Mouse (Mus musculus) midbrain, postnatal 0 days (tissue): ENCODE data around the gene Ubl4a. TPM values are rescaled to one million over a fixed set of nuclear protein-coding genes. Genes with fewer than 3 reads are reported as not detected.

Experiments
- ATAC-seq: fragments of 200-750 bp; cut with Nextera tagmentation; 2 replicates; pipeline ENCODE4 v1.8.0; 2017; ENCODE audit warnings: moderate number of reproducible peaks, mild to moderate bottlenecking, moderate TSS enrichment, moderate library complexity; ENCODE audit not compliant: low FRiP score
- DNase-seq: peaks from one replicate; pipeline ENCODE4 v3.0.0-alpha.2; 2015; ENCODE audit warnings: low spot score
- H3K27ac ChIP-seq: fragments of 300-500 bp; sonication (generic); 2 replicates; pipeline ENCODE4 v1.5.1; 2014; ENCODE audit warnings: low read depth, mild to moderate bottlenecking, low read length, mixed read lengths
- H3K27me3 ChIP-seq: fragments of 300-500 bp; sonication (generic); 2 replicates; pipeline ENCODE4 v1.6.1; 2014; ENCODE audit warnings: low read length, control low read depth, mixed read lengths; ENCODE audit not compliant: insufficient read depth
- H3K36me3 ChIP-seq: fragments of 300-500 bp; sonication (generic); 2 replicates; pipeline ENCODE4 v1.6.1; 2014; ENCODE audit warnings: low read length, control low read depth, mixed read lengths; ENCODE audit not compliant: insufficient read depth
- H3K4me1 ChIP-seq: fragments of 300-500 bp; sonication (generic); 2 replicates; pipeline ENCODE4 v1.6.1; 2014; ENCODE audit warnings: mild to moderate bottlenecking, control low read depth, antibody characterized with exemption, low read length, mixed read lengths; ENCODE audit not compliant: insufficient read depth
- H3K4me2 ChIP-seq: fragments of 300-500 bp; sonication (generic); 2 replicates; pipeline ENCODE4 v1.6.1; 2014; ENCODE audit warnings: low read depth, mild to moderate bottlenecking, low read length, mixed read lengths; ENCODE audit not compliant: poor library complexity, severe bottlenecking
- H3K4me3 ChIP-seq: fragments of 300-500 bp; sonication (generic); 2 replicates; pipeline ENCODE4 v1.5.1; 2014; ENCODE audit warnings: low read depth, mild to moderate bottlenecking, low read length, moderate library complexity
- H3K9ac ChIP-seq: fragments of 300-500 bp; sonication (generic); replicated peaks from 2 replicates; pipeline ENCODE4 v1.6.1; 2014; ENCODE audit warnings: mild to moderate bottlenecking, low read length, moderate library complexity, mixed read lengths; ENCODE audit not compliant: poor library complexity, severe bottlenecking
- H3K9me3 ChIP-seq: fragments of 300-500 bp; sonication (generic); 2 replicates; pipeline ENCODE4 v1.6.1; 2016; ENCODE audit warnings: low read length, control low read depth
- CTCF ChIP-seq: IDR thresholded peaks from 2 replicates; pipeline ENCODE4 v1.5.1; 2016; ENCODE audit warnings: antibody characterized with exemption, mild to moderate bottlenecking
- WGBS: fragments of 180-500 bp; shearing (Covaris S2); extraction: QIAGEN DNeasy Blood & Tissue Kit; methylation state at CpG from one replicate; pipeline ENCODE4 v1.1.7; 2014; 5-methylcytosine and 5-hydroxymethylcytosine counted together
- microRNA-seq: library from miRNA; unstranded; fragments of <30 nt; microRNA quantifications from one replicate; pipeline ENCODE4, GENCODE M21; 2016; ENCODE audit warnings: borderline number of aligned reads
- polyA plus RNA-seq: library from polyadenylated mRNA; unstranded; fragments of >200 nt; fragmentation: Nextera tagmentation; extraction: Ambion mirVana; gene quantifications from 2 replicates; pipeline ENCODE4 v1.2.1, GENCODE M21; 2015
- total RNA-seq: library from RNA; depleted of rRNA; stranded (reverse); fragments of >200 nt; gene quantifications from 2 replicates; pipeline ENCODE4 v1.2.3, GENCODE M21; 2014; rRNA removed

The Ubl4a gene
- total and polyA plus RNA-seq, 2 experiments from 2014 or later = 46.3 to 67.1 TPM

DNA sequence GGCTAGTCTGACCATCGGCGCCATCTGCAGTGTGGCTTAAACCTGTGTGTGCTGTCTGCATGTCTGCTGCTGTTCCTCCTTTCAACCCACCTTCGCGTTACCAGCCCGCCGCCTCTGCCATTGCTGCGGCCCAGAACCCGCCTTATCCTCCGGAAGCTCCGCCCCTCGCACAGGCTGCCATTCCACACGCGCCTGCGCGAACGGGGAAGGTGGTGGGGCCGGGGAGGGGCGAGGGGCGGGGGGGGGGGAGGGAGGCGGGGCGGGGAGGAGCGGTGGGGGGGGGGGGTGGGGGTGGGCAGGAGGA lies 19.6 kb downstream of the Ubl4a start, which contains the start of gene Lage3:
TSS of gene Lage3 (minus strand) at position 152 of the 304 bp plus-strand sequence.
- WGBS = 46% methylated on average over 13 of the region's 22 CpGs
- Histone ChIP-seq H3K4me2 (peak within 1 kb of the TSS; percentile 52), H3K9me3 (no peaks in the 10 kb centered on the region), H3K4me1 (no peaks in the 10 kb centered on the region), H3K27me3 (no peaks in the 10 kb centered on the region), H3K27ac (peak within 1 kb of the TSS; percentile 63), H3K9ac (peak within 1 kb of the TSS; percentile 56), H3K4me3 (peak within 1 kb of the TSS; percentile 37), H3K36me3 (no peaks in the 10 kb centered on the region)
- DNase-seq (peak; percentile 86), ATAC-seq (peak; percentile 92)
- no peak for TF ChIP-seq CTCF

DNA sequence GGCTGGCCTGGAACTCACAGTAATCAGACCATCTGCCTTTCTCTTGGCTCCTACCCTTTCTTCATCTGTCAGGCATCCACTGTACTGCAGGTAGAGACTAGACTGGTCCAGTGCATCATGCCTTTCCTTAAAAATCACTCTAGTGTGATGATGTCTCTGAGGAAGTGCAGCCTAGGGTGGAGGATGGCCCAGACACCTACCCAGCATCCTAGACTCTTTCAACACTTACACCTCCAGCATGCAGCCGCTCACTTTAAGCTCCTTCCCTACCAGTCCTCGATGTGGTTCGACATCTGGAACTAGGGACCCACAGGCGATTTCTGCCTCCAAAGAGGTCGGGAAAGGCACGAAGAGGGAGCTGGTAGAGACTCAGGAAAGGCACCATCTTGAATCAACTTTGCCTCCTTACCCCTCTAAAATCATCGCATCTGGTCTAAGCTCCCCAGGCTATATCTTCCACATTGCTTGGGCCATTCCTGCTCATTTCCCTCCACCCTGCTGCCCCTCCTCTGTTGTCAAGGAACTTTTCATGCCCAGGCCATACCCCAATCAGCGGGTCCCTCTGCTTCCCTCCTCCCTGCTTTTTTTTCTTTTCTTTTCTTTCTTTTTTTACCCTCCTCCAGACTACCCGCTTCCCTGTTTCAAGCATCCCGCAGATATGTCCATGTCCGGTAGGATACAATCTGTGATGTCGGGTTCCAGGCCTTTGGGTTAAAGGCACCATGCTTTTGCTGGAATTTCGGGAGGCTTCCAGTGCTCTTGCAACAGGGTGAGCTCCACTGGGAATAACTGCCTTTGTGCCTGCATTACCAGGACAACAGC lies 20.2 kb downstream of the Ubl4a start:
- TF ChIP-seq CTCF = no peak
- peak overlapping the region; percentile 52 for H3K4me2 ChIP-seq
- H3K27ac ChIP-seq = peak overlapping the region; percentile 63
- no peaks in the 10 kb centered on the region for H3K4me1 ChIP-seq
- peak overlapping the region; percentile 56 for H3K9ac ChIP-seq
- 28% methylated on average over 13 of the region's 13 CpGs for WGBS
- no peaks in the 10 kb centered on the region for H3K27me3 ChIP-seq
- DNase-seq = peak; percentile 4
- no peaks in the 10 kb centered on the region for H3K9me3 ChIP-seq
- H3K36me3 ChIP-seq = no peaks in the 10 kb centered on the region
- H3K4me3 ChIP-seq = peak overlapping the region; percentile 37
- ATAC-seq = peak; percentile 52

DNA sequence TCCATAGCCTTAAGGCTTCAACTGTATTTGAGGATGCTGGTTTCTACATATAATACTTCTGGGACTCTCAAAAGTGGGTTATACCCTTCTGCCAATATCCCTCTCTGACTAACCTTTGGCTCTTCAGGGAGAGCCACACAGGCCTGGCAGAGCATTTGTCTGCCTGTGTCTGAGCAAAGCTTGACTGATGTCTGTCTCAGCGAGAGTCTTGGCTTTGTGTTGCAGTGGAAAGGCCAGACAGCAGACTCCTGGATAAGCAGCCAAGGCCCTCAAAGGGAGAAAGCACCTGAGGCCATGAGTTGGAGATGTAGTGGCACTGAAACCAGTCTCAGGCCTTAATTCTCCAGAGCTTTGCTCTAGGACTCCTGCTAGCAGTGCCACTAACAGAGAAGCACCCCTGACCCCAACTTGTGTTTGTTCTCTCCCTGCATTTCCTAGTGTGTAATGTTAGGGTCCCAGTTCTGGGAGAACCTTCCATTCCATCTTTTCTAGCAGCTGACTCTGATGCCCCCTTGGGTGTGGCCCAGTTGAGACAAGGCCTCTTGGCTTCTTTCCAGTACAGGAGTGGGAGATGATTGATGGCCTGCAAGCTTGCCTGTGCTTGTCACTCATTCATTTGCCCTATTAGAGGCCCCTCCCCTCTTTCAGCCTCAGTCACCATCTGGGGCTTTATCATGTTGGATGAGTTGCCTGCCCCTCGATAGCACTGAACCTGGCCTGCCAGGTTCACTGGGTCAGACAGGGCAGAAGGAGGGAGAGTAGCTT lies 42.7 kb downstream of the Ubl4a start:
- WGBS = 26% methylated on average over 2 of the region's 2 CpGs
- no peaks in the 10 kb centered on the region for H3K27me3 ChIP-seq
- no peaks in the 10 kb centered on the region for H3K9me3 ChIP-seq
- no peak for TF ChIP-seq CTCF
- H3K9ac ChIP-seq = peak overlapping the region; percentile 62
- H3K36me3 ChIP-seq = peaks cover 7% of the 10 kb centered on the region; the same call in 1 of the 2 replicates
- H3K4me3 ChIP-seq = peak overlapping the region; percentile 51
- H3K4me1 ChIP-seq = 0 out of 2 replicates have a peak, but pooled peaks cover 3% of the 10 kb centered on the region
- ATAC-seq (no peak), DNase-seq (peak; percentile 3)
- H3K27ac ChIP-seq = no peak overlapping the region; the same call in 1 of the 2 replicates
- peak overlapping the region; percentile 57 for H3K4me2 ChIP-seq

DNA sequence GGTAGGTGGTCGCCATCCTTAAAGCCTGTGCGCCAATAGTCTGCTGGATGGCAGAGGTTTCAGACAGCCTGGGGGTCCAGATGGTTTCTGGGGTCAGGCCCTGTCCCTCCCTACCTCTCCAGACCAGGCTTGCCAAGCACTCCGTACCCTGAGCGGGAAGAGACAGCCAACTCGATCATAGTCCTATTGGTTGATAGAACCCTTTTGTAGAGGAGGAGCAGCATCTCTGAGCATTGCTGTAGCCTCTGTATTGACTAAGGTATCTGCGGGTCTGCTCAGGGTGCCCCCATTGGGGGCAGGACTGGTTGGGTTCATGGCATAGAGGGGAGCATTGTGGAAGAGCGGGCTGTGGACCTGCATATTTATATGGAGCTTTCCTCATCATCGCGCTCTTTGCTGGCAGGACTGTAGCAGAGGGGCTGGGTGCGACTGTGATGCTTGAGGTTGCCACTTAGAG lies 43.8 kb downstream of the Ubl4a start:
- Histone ChIP-seq H3K27ac (peak overlapping the region; percentile 82), H3K9me3 (no peaks in the 10 kb centered on the region), H3K36me3 (0 out of 2 replicates have a peak, but pooled peaks cover 6% of the 10 kb centered on the region), H3K27me3 (no peaks in the 10 kb centered on the region), H3K9ac (peak overlapping the region; percentile 62), H3K4me2 (peak overlapping the region; percentile 57), H3K4me1 (0 out of 2 replicates have a peak, but pooled peaks cover 3% of the 10 kb centered on the region), H3K4me3 (peak overlapping the region; percentile 51)
- WGBS = 19% methylated on average over 10 of the region's 10 CpGs
- ATAC-seq = peak; percentile 47
- peak; percentile 16 for DNase-seq
- TF ChIP-seq CTCF = no peak

DNA sequence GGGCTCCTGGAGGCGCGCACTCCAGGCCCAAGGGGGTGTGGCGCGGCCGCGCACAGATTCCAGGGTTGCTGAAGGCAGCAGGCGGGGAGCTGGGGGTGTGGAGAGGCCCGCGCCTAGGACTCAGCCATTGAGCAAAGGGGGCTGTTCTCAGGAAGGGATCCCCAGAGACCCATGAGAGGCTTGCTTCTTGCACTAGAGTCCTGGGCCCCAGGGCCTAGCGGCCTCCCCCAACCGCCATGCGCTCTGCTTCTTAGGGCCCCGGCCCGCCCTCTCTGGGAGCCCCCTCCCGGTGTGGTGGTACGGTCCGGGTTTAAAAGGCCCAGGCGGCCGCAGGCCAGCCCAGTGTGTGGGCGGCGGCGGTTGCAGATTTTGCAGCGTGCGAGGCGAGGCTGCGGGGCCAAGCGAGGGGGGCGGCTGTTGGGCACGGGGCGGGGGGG lies 44.3 kb downstream of the Ubl4a start, which contains the start of gene Plxna3:
TSS of gene Plxna3 (plus strand) at position 342 of the 437 bp plus-strand sequence.
- H3K4me2 ChIP-seq = peak within 1 kb of the TSS; percentile 57
- no peaks in the 10 kb centered on the region for H3K27me3 ChIP-seq
- ATAC-seq (peak; percentile 91), DNase-seq (peak; percentile 76)
- H3K4me1 ChIP-seq = 0 out of 2 replicates have a peak, but pooled peaks cover 3% of the 10 kb centered on the region
- H3K9ac ChIP-seq = peak within 1 kb of the TSS; percentile 62
- H3K36me3 ChIP-seq = 0 out of 2 replicates have a peak, but pooled peaks cover under 1% of the 10 kb centered on the region
- WGBS = 20% methylated on average over 23 of the region's 30 CpGs
- H3K4me3 ChIP-seq = peak within 1 kb of the TSS; percentile 51
- TF ChIP-seq CTCF = no peak
- no peaks in the 10 kb centered on the region for H3K9me3 ChIP-seq
- peak within 1 kb of the TSS; percentile 82 for H3K27ac ChIP-seq

Small RNA genes lying within 50 kb of the gene (microRNA-seq; reads per million reads assigned to microRNA genes)
- not detected for gene Mir7092

Other genes starting within 250 kb of the Ubl4a start
- gene Opn1mw, start 245.8 kb downstream of the Ubl4a start, total RNA-seq = not detected in 2 replicates
- gene Opn1mw, start 245.8 kb downstream of the Ubl4a start, polyA plus RNA-seq = not detected in 2 replicates
- 84.7 and 100 TPM in 2 replicates for gene Mecp2, start 237.9 kb downstream of the Ubl4a start, total RNA-seq
- gene Mecp2, start 237.9 kb downstream of the Ubl4a start, polyA plus RNA-seq = 10.6 and 12.3 TPM in 2 replicates
- not detected in 2 replicates for gene Tex28, start 205.4 kb downstream of the Ubl4a start, total RNA-seq
- gene Tex28, start 205.4 kb downstream of the Ubl4a start, polyA plus RNA-seq = not detected in 2 replicates
- not detected in 2 replicates for gene Tktl1, start 196.0 kb downstream of the Ubl4a start, total RNA-seq
- gene Tktl1, start 196.0 kb downstream of the Ubl4a start, polyA plus RNA-seq = 0.06 TPM in 1 of 2 replicates, not detected in the other
- gene Flna, start 123.4 kb downstream of the Ubl4a start, total RNA-seq = 219 and 282 TPM in 2 replicates
- gene Flna, start 123.4 kb downstream of the Ubl4a start, polyA plus RNA-seq = 52.8 and 54.8 TPM in 2 replicates
- gene Emd, start 118.5 kb downstream of the Ubl4a start, total RNA-seq = 58.0 and 70.0 TPM in 2 replicates
- gene Emd, start 118.5 kb downstream of the Ubl4a start, polyA plus RNA-seq = 16.3 and 18.2 TPM in 2 replicates
- gene Rpl10, start 102.4 kb downstream of the Ubl4a start, total RNA-seq = 2,035 and 2,080 TPM in 2 replicates
- gene Rpl10, start 102.4 kb downstream of the Ubl4a start, polyA plus RNA-seq = 390 and 408 TPM in 2 replicates
- gene Taz, start 91.3 kb downstream of the Ubl4a start, total RNA-seq = 44.4 and 49.2 TPM in 2 replicates
- 65.9 and 69.8 TPM in 2 replicates for gene Taz, start 91.3 kb downstream of the Ubl4a start, polyA plus RNA-seq
- gene Dnase1l1, start 90.9 kb downstream of the Ubl4a start, total RNA-seq = 3.8 and 7.5 TPM in 2 replicates
- gene Dnase1l1, start 90.9 kb downstream of the Ubl4a start, polyA plus RNA-seq = 3.0 and 3.3 TPM in 2 replicates
- 307 and 359 TPM in 2 replicates for gene Atp6ap1, start 76.1 kb downstream of the Ubl4a start, total RNA-seq
- gene Atp6ap1, start 76.1 kb downstream of the Ubl4a start, polyA plus RNA-seq = 371 and 388 TPM in 2 replicates
- 344 and 530 TPM in 2 replicates for gene Gdi1, start 68.2 kb downstream of the Ubl4a start, total RNA-seq
- 951 and 960 TPM in 2 replicates for gene Gdi1, start 68.2 kb downstream of the Ubl4a start, polyA plus RNA-seq
- 9.3 and 9.4 TPM in 2 replicates for gene Fam50a, start 60.2 kb downstream of the Ubl4a start, total RNA-seq
- gene Fam50a, start 60.2 kb downstream of the Ubl4a start, polyA plus RNA-seq = 55.5 and 57.2 TPM in 2 replicates
- 144 and 167 TPM in 2 replicates for gene Plxna3, start 44.2 kb downstream of the Ubl4a start, total RNA-seq
- 28.6 and 28.9 TPM in 2 replicates for gene Plxna3, start 44.2 kb downstream of the Ubl4a start, polyA plus RNA-seq
- 40.2 and 67.1 TPM in 2 replicates for gene Lage3, start 19.6 kb downstream of the Ubl4a start, total RNA-seq
- 62.0 and 65.8 TPM in 2 replicates for gene Lage3, start 19.6 kb downstream of the Ubl4a start, polyA plus RNA-seq
- 6.2 and 9.4 TPM in 2 replicates for gene Slc10a3, start 131 bp upstream of the Ubl4a start, total RNA-seq
- gene Slc10a3, start 131 bp upstream of the Ubl4a start, polyA plus RNA-seq = 6.1 and 6.9 TPM in 2 replicates
- 23.6 and 29.9 TPM in 2 replicates for gene Fam3a, start 20.1 kb upstream of the Ubl4a start, total RNA-seq
- 31.2 and 33.4 TPM in 2 replicates for gene Fam3a, start 20.1 kb upstream of the Ubl4a start, polyA plus RNA-seq
- 20.4 and 24.7 TPM in 2 replicates for gene Ikbkg, start 20.1 kb upstream of the Ubl4a start, total RNA-seq
- gene Ikbkg, start 20.1 kb upstream of the Ubl4a start, polyA plus RNA-seq = 11.5 and 12.4 TPM in 2 replicates
- gene G6pdx, start 56.0 kb upstream of the Ubl4a start, total RNA-seq = 51.3 and 55.6 TPM in 2 replicates
- 40.2 and 41.8 TPM in 2 replicates for gene G6pdx, start 56.0 kb upstream of the Ubl4a start, polyA plus RNA-seq
- not detected in 2 replicates for gene Gm6880, start 108.2 kb upstream of the Ubl4a start, total RNA-seq
- 0.28 TPM in 1 of 2 replicates, not detected in the other for gene Gm6880, start 108.2 kb upstream of the Ubl4a start, polyA plus RNA-seq
- gene Olfr1326-ps1, start 201.7 kb upstream of the Ubl4a start, total RNA-seq = not detected in 2 replicates
- gene Olfr1326-ps1, start 201.7 kb upstream of the Ubl4a start, polyA plus RNA-seq = not detected in 2 replicates
- gene Olfr1325, start 219.5 kb upstream of the Ubl4a start, total RNA-seq = not detected in 2 replicates
- not detected in 2 replicates for gene Olfr1325, start 219.5 kb upstream of the Ubl4a start, polyA plus RNA-seq